Mouse (Mus musculus) lung, embryonic 15.5 days (tissue): ENCODE results near the gene Gm42417. TPM values are rescaled to one million over a fixed set of nuclear protein-coding genes. Genes with fewer than 3 reads are reported as not detected.

ENCODE experiments used
- ATAC-seq: fragments of 200-750 bp; cut with Nextera tagmentation; 2 replicates; pipeline ENCODE4 v1.8.0; 2017; ENCODE audit warnings: moderate number of reproducible peaks, borderline replicate concordance; ENCODE audit not compliant: low FRiP score, low TSS enrichment; ENCODE audit errors: extremely low read depth
- H3K27ac ChIP-seq: fragments of 300-500 bp; sonication (generic); 2 replicates; pipeline ENCODE4 v1.5.1; 2015; ENCODE audit warnings: moderate library complexity, mild to moderate bottlenecking, inconsistent platforms
- H3K27me3 ChIP-seq: fragments of 300-500 bp; sonication (generic); 2 replicates; pipeline ENCODE4 v1.6.1; 2015; ENCODE audit warnings: inconsistent platforms
- H3K36me3 ChIP-seq: fragments of 300-500 bp; sonication (generic); 2 replicates; pipeline ENCODE4 v1.6.1; 2015; ENCODE audit warnings: inconsistent platforms
- H3K4me1 ChIP-seq: fragments of 300-500 bp; sonication (generic); 2 replicates; pipeline ENCODE4 v1.6.1; 2015; ENCODE audit warnings: inconsistent platforms
- H3K4me2 ChIP-seq: fragments of 300-500 bp; sonication (generic); 2 replicates; pipeline ENCODE4 v1.6.1; 2015; ENCODE audit warnings: inconsistent platforms, mild to moderate bottlenecking, moderate library complexity
- H3K4me3 ChIP-seq: fragments of 300-500 bp; sonication (generic); 2 replicates; pipeline ENCODE4 v1.5.1; 2015; ENCODE audit warnings: mild to moderate bottlenecking, inconsistent platforms
- H3K9ac ChIP-seq: fragments of 300-500 bp; sonication (generic); 2 replicates; pipeline ENCODE4 v1.6.1; 2015; ENCODE audit warnings: inconsistent platforms
- H3K9me3 ChIP-seq: fragments of 300-500 bp; sonication (generic); 2 replicates; pipeline ENCODE4 v1.6.1; 2016; ENCODE audit warnings: inconsistent platforms
- WGBS: fragments of 180-500 bp; shearing (Covaris S2); methylation state at CpG from one replicate; pipeline ENCODE4 v1.1.7; 2015; 5-methylcytosine and 5-hydroxymethylcytosine counted together
- polyA plus RNA-seq: library from polyadenylated mRNA; unstranded; fragments of >200 nt; fragmentation: Nextera tagmentation; extraction: Ambion mirVana; gene quantifications from 2 replicates; pipeline ENCODE4 v1.2.1, GENCODE M21; 2015

The Gm42417 gene
- polyA plus RNA-seq, 1 experiment from 2014 or later, result not detected

- Histone ChIP-seq H3K4me3 (peak within 1 kb of the TSS; percentile 100), H3K4me2 (peak within 1 kb of the TSS; percentile 97), H3K9me3 (0 out of 2 replicates have a peak, but pooled peaks cover 3% of the 10 kb centered on the region), H3K36me3 (0 out of 2 replicates have a peak, but pooled peaks cover under 1% of the 10 kb centered on the region), H3K27ac (peak within 1 kb of the TSS; percentile 99), H3K9ac (peak within 1 kb of the TSS; percentile 90), H3K27me3 (no peaks in the 10 kb centered on the region), H3K4me1 (peaks cover 25% of the 10 kb centered on the region)
- 2% methylated on average over 50 of the region's 51 CpGs for WGBS
- ATAC-seq, result peak; percentile 99
Measured at GRCm38 (mm10) chr1:36511289-36512021, 27.8 kb downstream of the Gm42417 start, which contains the start of gene Cnnm3. Cnnm3 (plus strand) TSS chr1:36511867.

- no peaks in the 10 kb centered on the region for H3K27me3 ChIP-seq
- H3K27ac ChIP-seq, result no peak overlapping the region
- H3K36me3 ChIP-seq, result 0 out of 2 replicates have a peak, but pooled peaks cover 3% of the 10 kb centered on the region
- ATAC-seq, result no peak
- H3K4me1 ChIP-seq, result peaks cover 6% of the 10 kb centered on the region
- H3K9me3 ChIP-seq, result 0 out of 2 replicates have a peak, but pooled peaks cover 3% of the 10 kb centered on the region
- no peak overlapping the region for H3K4me3 ChIP-seq
- H3K4me2 ChIP-seq, result no peak overlapping the region
- 67% methylated on average over 5 of the region's 5 CpGs for WGBS
- no peak overlapping the region for H3K9ac ChIP-seq
Measured at GRCm38 (mm10) chr1:36508238-36508637, 31.0 kb downstream of the Gm42417 start.

- H3K4me2 ChIP-seq, result no peak overlapping the region
- H3K9me3 ChIP-seq, result no peaks in the 10 kb centered on the region
- H3K27ac ChIP-seq, result no peak overlapping the region
- H3K4me1 ChIP-seq, result no peaks in the 10 kb centered on the region
- ATAC-seq, result 0 out of 2 replicates have a peak, but pooled peaks have one; percentile 8
- 6% methylated on average over 3 of the region's 3 CpGs for WGBS
- H3K36me3 ChIP-seq, result 0 out of 2 replicates have a peak, but pooled peaks cover 2% of the 10 kb centered on the region
- no peaks in the 10 kb centered on the region for H3K27me3 ChIP-seq
- H3K4me3 ChIP-seq, result no peak overlapping the region
- no peak overlapping the region for H3K9ac ChIP-seq
Measured at GRCm38 (mm10) chr1:36501261-36501660, 38.0 kb downstream of the Gm42417 start.

GRCm38 (mm10) chr1:36497312-36497711 lies 41.9 kb downstream of the Gm42417 start:
- Histone ChIP-seq H3K9me3 (no peaks in the 10 kb centered on the region), H3K27me3 (no peaks in the 10 kb centered on the region), H3K9ac (no peak overlapping the region), H3K4me1 (peaks cover 4% of the 10 kb centered on the region; the same call in 1 of the 2 replicates), H3K27ac (no peak overlapping the region), H3K4me3 (no peak overlapping the region), H3K36me3 (0 out of 2 replicates have a peak, but pooled peaks cover 2% of the 10 kb centered on the region), H3K4me2 (no peak overlapping the region)
- no peak for ATAC-seq
- WGBS, result 70% methylated on average over 2 of the region's 2 CpGs

GRCm38 (mm10) chr1:36496719-36497118 lies 42.5 kb downstream of the Gm42417 start:
- Histone ChIP-seq H3K4me1 (peaks cover 7% of the 10 kb centered on the region; the same call in 1 of the 2 replicates), H3K9me3 (no peaks in the 10 kb centered on the region), H3K4me2 (no peak overlapping the region), H3K36me3 (0 out of 2 replicates have a peak, but pooled peaks cover 2% of the 10 kb centered on the region), H3K9ac (no peak overlapping the region), H3K27ac (no peak overlapping the region), H3K27me3 (no peaks in the 10 kb centered on the region), H3K4me3 (no peak overlapping the region)
- WGBS, result 42% methylated on average over 2 of the region's 2 CpGs
- ATAC-seq, result no peak

GRCm38 (mm10) chr1:36493299-36493698 lies 45.9 kb downstream of the Gm42417 start:
- no peak for ATAC-seq
- Histone ChIP-seq H3K4me1 (peaks cover 7% of the 10 kb centered on the region; the same call in 1 of the 2 replicates), H3K27ac (no peak overlapping the region), H3K4me2 (no peak overlapping the region), H3K27me3 (no peaks in the 10 kb centered on the region), H3K36me3 (0 out of 2 replicates have a peak, but pooled peaks cover under 1% of the 10 kb centered on the region), H3K4me3 (no peak overlapping the region), H3K9me3 (no peaks in the 10 kb centered on the region), H3K9ac (no peak overlapping the region)
- WGBS, result 68% methylated on average over 6 of the region's 6 CpGs

DNA sequence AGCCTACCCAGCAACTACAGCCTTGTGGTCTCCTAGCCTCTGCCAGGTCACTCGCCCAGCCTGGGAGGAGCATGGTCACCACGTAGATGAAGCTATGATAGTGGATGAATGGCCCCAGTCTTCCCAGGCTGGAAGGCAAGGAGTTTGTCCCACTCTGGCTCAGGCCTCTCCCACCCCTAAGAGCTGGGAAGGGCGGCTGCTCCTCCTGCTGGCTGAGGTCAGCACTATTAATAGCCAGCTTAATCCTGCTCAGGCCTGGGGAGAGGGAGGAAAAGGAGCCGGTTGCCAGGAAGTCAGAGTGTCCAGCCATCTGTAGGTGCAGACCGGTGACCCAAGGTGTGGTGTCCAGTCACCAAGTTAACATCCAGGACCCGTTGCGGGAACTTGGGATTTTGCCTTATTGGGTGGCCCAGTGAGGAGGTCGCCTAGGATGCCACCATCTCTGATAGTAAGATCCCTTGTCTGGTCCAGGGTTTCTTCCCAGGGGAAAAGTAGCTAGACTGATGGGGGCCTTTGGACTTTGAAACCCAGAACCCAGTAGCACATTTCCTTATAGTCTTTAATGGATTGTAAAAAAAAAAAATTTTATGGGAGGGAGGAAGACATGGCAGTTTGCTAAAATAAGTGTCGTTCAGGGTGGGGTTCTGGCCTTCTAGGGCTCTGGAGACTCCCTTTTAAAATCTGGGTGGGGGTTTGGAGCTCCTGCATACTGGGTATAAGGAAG lies 46.7 kb downstream of the Gm42417 start:
- no peak overlapping the region for H3K27ac ChIP-seq
- no peaks in the 10 kb centered on the region for H3K27me3 ChIP-seq
- H3K4me1 ChIP-seq, result peaks cover 7% of the 10 kb centered on the region; the same call in 1 of the 2 replicates
- 31% methylated on average over 9 of the region's 9 CpGs for WGBS
- no peaks in the 10 kb centered on the region for H3K9me3 ChIP-seq
- peak; percentile 79; the same call in 1 of the 2 replicates for ATAC-seq
- no peak overlapping the region for H3K4me2 ChIP-seq
- no peak overlapping the region for H3K4me3 ChIP-seq
- no peak overlapping the region for H3K9ac ChIP-seq
- H3K36me3 ChIP-seq, result no peaks in the 10 kb centered on the region

DNA sequence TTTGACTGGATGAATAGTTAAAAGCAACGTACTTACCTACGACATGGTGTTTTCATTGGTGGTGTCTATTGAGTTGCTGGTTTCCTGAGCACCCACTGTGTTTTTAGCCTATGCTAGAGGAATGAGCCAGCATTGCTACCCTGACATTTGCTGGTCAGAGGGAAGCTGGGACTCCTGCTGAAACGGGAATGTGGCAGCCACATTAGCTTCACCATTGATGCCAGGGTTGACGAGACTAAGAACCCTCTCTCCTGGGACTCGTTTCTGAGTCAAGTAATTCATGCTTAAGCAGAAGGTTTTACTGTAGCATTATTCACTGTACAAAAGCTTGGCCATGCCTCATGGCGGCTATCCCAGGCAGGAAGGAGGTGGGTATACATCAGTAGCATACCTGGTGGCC lies 49.6 kb downstream of the Gm42417 start:
- H3K9me3 ChIP-seq, result no peaks in the 10 kb centered on the region
- H3K27me3 ChIP-seq, result no peaks in the 10 kb centered on the region
- no peak overlapping the region for H3K4me2 ChIP-seq
- H3K36me3 ChIP-seq, result no peaks in the 10 kb centered on the region
- no peak overlapping the region for H3K27ac ChIP-seq
- 77% methylated on average over 6 of the region's 6 CpGs for WGBS
- no peak for ATAC-seq
- H3K9ac ChIP-seq, result no peak overlapping the region
- peaks cover 7% of the 10 kb centered on the region; the same call in 1 of the 2 replicates for H3K4me1 ChIP-seq
- H3K4me3 ChIP-seq, result no peak overlapping the region

GRCm38 (mm10) chr1:36487111-36487510 lies 52.1 kb downstream of the Gm42417 start:
- Histone ChIP-seq H3K4me2 (no peak overlapping the region), H3K36me3 (no peaks in the 10 kb centered on the region), H3K9me3 (no peaks in the 10 kb centered on the region), H3K9ac (no peak overlapping the region), H3K4me3 (no peak overlapping the region), H3K27me3 (no peaks in the 10 kb centered on the region), H3K4me1 (0 out of 2 replicates have a peak, but pooled peaks cover under 1% of the 10 kb centered on the region), H3K27ac (no peak overlapping the region)
- no peak for ATAC-seq
- 79% methylated on average over 9 of the region's 9 CpGs for WGBS

DNA sequence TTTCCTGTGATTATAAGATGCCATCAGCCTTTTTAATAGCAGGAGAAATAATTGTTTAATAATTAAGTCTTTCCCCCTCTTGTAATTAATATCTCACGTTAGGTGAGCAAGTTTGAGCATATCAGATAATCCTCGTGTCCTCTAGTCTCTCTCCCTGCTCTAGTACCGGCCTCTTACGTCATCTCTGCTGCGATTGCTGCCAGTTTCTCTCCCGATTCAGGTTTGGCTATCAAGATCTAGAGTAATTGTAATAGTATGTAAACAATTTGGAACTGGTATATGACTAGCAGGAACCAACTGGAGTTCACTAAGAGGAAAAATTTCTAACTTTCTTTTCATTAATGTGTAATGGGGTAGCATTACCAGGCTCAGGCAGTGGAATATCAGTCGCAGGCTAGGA lies 54.1 kb downstream of the Gm42417 start:
- Histone ChIP-seq H3K27ac (no peak overlapping the region), H3K4me2 (no peak overlapping the region), H3K36me3 (no peaks in the 10 kb centered on the region), H3K9me3 (no peaks in the 10 kb centered on the region), H3K9ac (no peak overlapping the region), H3K27me3 (no peaks in the 10 kb centered on the region), H3K4me3 (no peak overlapping the region), H3K4me1 (no peaks in the 10 kb centered on the region)
- WGBS, result 55% methylated on average over 7 of the region's 7 CpGs
- no peak for ATAC-seq

DNA sequence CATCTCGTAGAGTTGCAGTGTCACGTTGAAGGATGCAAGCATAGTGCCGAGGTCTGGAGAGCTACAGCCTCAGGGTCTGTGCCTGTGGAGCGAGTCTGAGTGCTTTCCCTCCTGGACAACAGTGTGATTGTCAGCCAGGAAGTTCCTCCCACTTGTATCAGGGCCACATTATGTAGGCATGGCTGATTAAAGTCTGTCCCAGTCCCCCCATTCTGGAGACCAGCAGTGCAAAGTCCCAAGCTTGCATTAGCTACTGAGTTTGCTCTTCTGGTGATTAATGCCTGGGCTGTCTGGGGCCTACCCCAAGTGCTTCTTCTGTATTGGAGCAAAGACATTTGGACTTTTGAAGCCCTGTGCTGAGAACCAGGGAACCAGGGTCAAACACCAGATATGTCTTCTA lies 55.4 kb downstream of the Gm42417 start:
- Histone ChIP-seq H3K27me3 (no peaks in the 10 kb centered on the region), H3K9me3 (no peaks in the 10 kb centered on the region), H3K27ac (no peak overlapping the region), H3K4me1 (no peaks in the 10 kb centered on the region), H3K4me3 (no peak overlapping the region), H3K9ac (no peak overlapping the region), H3K36me3 (no peaks in the 10 kb centered on the region), H3K4me2 (no peak overlapping the region)
- 67% methylated on average over 4 of the region's 4 CpGs for WGBS
- ATAC-seq, result no peak
